Mouse (Mus musculus) lung, postnatal 14 days (tissue): ENCODE results near the gene Psmb10.

Experiments used
- DNase-seq: peaks from one replicate; pipeline ENCODE4 v3.0.0; 2021

The Psmb10 gene

GRCm38 (mm10) chr8:105936866-105937475 lies 1.3 kb downstream of the Psmb10 start:
- DNase-seq, result peak; percentile 88

DNA sequence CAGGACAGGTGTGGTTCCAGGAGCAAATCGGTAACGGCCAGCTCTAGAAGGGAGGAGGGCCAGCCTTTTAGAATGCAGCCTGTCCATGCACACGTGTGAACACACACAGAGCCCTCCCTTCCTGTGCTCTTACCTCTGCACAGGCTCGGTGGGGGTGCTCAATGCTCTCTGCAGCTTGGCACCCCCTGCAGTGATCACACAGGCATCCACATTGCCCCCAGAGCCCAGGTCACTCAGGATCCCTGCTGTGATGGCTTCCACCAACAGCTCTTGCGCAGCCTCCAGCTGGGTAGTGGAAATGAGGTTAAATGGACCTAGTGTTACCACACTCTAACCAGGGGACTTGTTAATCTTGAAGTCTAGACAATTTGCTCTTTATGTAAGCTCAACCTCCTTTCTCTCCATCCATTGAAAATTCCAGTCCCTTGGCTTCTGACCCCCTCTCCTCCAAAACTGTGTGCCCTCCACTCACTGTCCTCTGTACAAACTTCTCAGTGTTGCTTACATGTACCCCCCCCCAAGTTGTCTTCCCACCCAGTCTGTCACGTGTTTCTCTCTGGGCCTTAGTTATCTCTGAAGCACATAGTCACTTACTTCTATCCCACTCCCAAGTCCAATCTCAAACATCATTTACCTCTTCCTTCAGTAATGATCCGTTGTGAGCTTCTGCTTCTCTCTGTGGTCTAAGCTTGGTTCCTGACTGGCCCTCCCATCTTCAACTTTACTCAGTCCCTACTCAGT lies 2.2 kb downstream of the Psmb10 start:
- DNase-seq, result no peak

DNA sequence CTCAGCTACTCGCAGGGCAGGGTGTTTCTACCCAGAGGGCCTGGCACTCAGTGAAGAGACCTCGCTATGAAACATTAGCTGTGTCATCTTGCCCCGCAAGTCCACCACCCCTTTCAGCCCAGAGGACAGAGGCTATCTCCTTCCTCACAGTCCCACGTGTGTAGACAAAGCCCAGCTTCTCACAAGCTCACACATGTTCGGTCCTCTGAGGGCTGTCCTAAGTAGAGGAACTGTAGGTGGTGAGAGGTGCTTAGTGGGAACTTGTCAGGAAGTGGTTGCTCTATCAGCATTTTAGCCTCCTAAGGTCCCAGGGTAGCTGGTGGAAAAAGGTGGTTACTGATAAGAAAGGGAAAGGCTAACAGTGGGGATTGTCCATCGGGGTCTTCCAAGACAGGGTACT lies 3.1 kb downstream of the Psmb10 start:
- DNase-seq, result no peak

- DNase-seq, result no peak
Observed at GRCm38 (mm10) chr8:105933762-105934161, 4.5 kb downstream of the Psmb10 start, which contains the start of gene Ctrl. TSS of gene Ctrl (minus strand) at chr8:105933862.

- no peak for DNase-seq
Observed at GRCm38 (mm10) chr8:105932525-105932924, 5.7 kb downstream of the Psmb10 start.

- no peak for DNase-seq
Observed at GRCm38 (mm10) chr8:105931271-105931670, 7.0 kb downstream of the Psmb10 start.

GRCm38 (mm10) chr8:105930602-105931001 lies 7.6 kb downstream of the Psmb10 start:
- peak; percentile 91 for DNase-seq

- no peak for DNase-seq
Observed at GRCm38 (mm10) chr8:105925123-105925522, 13.1 kb downstream of the Psmb10 start.

DNA sequence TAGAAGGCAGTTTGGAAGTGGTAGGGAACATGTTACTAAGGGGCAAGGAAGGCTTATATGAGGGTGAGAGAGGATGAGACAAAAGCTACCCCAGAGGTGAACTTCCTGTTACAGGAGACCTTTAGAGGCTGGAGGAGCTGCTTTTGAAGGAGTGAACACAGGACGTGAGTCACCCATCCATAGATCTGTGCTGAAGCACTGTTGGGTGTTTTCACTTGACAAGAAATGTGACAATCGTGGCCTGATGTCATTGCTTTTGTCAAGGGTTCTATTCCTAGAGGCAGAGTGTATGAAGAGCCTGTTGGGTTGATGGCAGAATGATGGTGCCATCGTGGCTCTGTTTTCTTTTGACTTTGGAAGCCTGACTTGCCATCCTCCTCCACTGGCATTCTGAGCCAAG lies 18.9 kb downstream of the Psmb10 start:
- DNase-seq, result no peak

- no peak for DNase-seq
Observed at GRCm38 (mm10) chr8:105900941-105901616, 37.2 kb downstream of the Psmb10 start.

DNA sequence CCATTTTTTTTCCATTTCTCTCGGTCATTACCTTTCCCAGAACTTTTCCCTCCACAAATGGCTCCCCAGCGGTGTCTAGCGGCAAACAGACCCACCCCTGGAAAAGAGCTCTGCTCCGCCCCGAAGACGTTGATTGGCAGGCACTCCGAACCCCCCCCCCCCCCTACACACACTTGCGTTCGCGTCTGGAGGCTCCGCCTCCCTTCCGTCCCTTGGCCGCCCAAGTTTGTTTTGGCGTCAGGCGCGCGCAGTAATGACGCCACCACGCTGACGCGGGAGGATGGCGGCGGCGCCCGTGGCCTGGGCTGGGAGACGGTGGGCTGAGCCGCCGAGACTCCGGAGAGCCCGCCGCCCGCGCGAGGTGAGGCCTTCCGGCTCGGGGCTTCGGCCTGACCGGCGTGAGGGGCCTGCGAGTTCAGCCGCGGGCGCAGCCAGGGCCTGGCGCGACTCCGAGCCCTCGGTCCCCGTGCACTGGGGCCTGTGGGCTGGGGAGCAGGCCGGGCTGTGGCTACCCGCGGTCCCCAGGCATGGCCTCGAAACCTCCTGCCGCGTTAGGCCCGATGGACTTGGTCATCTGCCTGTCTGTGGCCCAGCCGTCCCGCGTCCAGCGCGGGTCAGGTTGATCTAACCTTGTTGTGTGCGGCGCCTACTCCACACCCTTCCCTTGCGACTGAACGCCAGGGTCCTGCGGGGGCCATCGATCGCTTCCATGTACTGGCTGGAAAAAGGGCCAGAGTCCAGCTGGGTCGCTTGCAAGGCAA lies 37.9 kb downstream of the Psmb10 start, which contains the start of gene Pskh1:
Gene Pskh1, plus strand, starts transcription at position 262 of the 761 bp plus-strand sequence.
- DNase-seq, result peak; percentile 95

DNA sequence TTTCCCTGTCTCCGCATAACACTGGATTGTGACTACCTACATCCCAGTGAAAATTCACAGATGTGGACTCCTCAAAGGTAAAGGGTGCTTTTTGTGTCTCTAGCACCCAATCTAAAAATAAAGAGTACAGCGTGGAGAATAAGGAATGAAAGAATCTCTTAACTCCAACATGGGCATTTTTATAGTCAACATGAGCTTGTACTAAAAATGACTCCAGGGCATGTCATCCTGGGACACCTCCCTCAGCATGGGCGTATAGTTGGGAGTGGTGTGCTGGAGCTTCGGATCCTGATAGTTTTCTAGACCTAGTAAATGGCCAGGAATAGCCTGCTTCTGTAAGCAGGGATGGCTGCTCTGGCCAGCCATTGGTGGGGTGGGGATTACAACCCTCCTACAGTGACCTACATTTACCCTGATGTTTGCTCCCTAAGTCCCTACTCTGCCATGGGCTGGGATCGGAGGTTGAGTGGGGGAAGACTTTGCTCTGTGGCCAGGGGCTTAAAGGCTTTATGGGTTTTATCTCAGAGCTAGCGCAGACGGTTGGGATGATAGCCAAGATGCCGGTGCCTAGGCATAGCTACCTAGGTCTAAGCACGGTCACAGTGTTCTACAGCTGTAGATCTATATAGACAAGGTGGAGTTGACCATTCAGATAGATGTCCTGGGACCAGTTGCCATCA lies 40.3 kb downstream of the Psmb10 start:
- no peak for DNase-seq

GRCm38 (mm10) chr8:105893339-105893738 lies 44.9 kb downstream of the Psmb10 start, which contains the start of gene Nrn1l:
TSS of gene Nrn1l (plus strand) at chr8:105893567.
- DNase-seq, result peak; percentile 76

DNA sequence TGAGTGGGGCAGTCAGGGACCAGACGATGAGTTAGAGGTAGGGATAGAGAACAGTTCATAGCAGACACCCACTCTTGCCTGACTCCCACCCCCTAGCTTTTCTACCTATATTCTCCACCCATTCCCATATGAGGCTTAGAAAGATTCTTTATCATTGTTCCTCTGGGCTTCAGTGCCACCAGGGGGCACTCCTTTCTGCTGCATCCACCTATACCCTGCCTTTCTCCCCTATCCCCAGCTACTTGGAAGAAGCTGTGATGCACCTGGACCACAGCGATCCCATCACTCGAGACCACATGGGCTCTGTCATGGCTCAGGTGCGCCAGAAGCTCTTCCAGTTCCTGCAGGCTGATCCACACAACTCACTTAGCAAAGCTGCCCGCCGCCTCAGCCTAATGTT lies 45.8 kb downstream of the Psmb10 start:
- DNase-seq, result peak; percentile 30

GRCm38 (mm10) chr8:105890870-105891269 lies 47.4 kb downstream of the Psmb10 start:
- DNase-seq, result no peak

- no peak for DNase-seq
Observed at GRCm38 (mm10) chr8:105889756-105890465, 48.3 kb downstream of the Psmb10 start.
